Mouse (Mus musculus) spleen, adult 2 months (tissue): Measurements from ENCODE around the gene Ubap2l.

Experiments used
- CTCF ChIP-seq: fragments of 200-500 bp; IDR thresholded peaks from 2 replicates; pipeline ENCODE4 v1.5.1; 2011; ENCODE audit warnings: mild to moderate bottlenecking, inconsistent platforms; ENCODE audit not compliant: insufficient read depth, insufficient read length, insufficient replicate concordance; ENCODE audit errors: extremely low read depth
- POLR2A ChIP-seq: fragments of 200-500 bp; IDR thresholded peaks from 2 replicates; pipeline ENCODE4 v1.6.1; 2011; ENCODE audit warnings: low read depth, low read length, inconsistent platforms

DNA sequence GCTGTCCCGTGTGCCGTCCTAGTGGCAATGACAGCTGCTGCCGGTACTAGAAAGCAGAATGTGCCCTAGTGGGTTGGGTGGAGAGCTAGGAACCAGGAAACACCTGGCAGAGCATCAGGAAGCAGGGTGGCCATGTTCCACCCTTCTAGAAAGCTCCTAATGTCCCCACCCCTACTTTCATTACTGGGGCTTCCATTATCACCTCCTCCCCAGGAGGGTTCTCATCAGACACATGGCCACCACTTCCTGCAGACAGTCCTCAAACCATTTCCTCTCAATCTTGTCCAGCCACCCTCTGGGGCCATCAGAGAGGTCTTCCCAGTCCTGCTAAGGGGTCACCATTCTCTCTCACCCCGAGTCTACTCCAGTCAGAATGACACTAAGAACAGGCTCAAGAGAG, 91.0 kb downstream of the Ubap2l start:
- no peak for TF ChIP-seq CTCF
- TF ChIP-seq POLR2A: no peak
